Mouse (Mus musculus): ENCODE data around the gene Il17ra.

DNA sequence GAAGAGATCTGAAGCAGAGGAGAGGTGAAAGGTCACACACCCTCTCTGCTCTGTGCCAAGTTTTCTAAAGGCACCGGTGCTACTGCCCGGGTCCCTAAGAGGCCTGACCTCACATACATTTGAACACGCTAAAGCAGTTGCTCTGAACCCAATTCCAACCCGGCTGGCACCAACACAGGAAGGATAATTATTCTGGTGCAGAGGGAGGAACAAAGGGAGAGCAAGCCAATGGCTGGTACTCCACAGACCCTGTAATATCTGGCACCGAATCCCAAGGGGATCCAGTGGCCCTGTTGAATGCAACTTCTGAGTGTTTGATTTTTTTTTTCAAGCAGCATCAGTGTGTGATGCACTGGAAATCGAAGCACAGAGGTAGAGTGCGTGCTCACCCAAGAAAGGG, 28.0 kb downstream of the Il17ra start:
- TF ChIP-seq MYOD1 (IDR thresholded peaks at IDR 0.05; ENCODE audit: control insufficient read depth, insufficient read length, low read depth): no peak
- TF ChIP-seq CTCF (IDR thresholded peaks at IDR 0.05; ENCODE audit: control insufficient read depth, insufficient read depth, insufficient read length): no peak
- TF ChIP-seq CEBPB (IDR thresholded peaks at IDR 0.05; ENCODE audit: low read depth): no peak
- TF ChIP-seq MYOG (IDR thresholded peaks at IDR 0.05; ENCODE audit: control insufficient read depth, extremely low read depth, insufficient read length): no peak

Measured in C2C12 (cell line).